Mouse (Mus musculus) left cerebral cortex, postnatal 10 days (tissue): Measurements from ENCODE around the gene Robo2. TPM values are rescaled to one million over a fixed set of nuclear protein-coding genes. Genes with fewer than 3 reads are reported as not detected.
"Not testable (repeated sequence)": the region's sequence is repeated elsewhere in the genome, so short reads cannot be mapped to it uniquely, and the experiment has no call there.

Experiments
- DNase-seq, 2 experiments: peaks; one replicate each; pipeline ENCODE4 v3.0.0; 2021 to 2022; ENCODE audit warnings: low spot score in 2 of 2, mixed read lengths in 1 of 2; ENCODE audit errors: extremely low spot score in 1 of 2
- intact Hi-C: fragments of 180-260 bp; cut with DNase I; formaldehyde crosslinking; loops from one replicate; pipeline ENCODE4 v1.15.1; 2025
- total RNA-seq, 2 experiments: library from RNA; stranded (reverse); gene quantifications; 2 replicates each; pipeline ENCODE4 v1.2.3; 2021

The Robo2 gene
- total RNA-seq, 2 experiments from 2014 or later: 243 to 245 TPM

DNA sequence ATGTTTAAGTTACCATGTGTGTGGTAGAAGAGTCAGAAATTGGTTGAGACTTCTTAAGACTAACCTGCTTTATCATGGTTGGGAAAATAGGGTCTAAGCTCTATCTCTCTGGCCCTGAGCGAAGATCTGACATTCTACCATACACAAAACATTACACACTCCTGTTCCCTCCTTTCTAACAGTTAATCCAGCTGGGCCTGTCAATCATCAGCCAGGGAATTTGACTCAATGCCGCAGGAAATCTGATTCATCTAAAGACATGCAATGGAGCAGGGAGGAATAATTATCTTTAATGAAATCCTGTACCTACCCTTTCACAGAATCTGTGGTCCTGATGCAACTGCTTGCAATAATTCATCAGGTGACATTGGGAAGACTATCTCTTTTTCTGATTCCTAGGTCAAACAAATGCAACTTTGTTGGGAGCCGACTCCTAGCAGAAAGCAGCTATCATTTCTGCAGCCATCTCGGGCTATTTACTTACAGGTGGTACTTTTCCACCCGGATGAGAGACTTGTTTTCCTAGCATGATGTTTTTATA, 283.1 kb downstream of the Robo2 start:
- intact Hi-C loops: no loop called here
- no peak for DNase-seq

- intact Hi-C loops: no loop called here
- DNase-seq: no peak
Observed at GRCm38 (mm10) chr16:74113155-74113554, 298.5 kb downstream of the Robo2 start.

- no peak for DNase-seq
- intact Hi-C loops: no loop called here
Observed at GRCm38 (mm10) chr16:74111101-74111500, 300.5 kb downstream of the Robo2 start.

DNA sequence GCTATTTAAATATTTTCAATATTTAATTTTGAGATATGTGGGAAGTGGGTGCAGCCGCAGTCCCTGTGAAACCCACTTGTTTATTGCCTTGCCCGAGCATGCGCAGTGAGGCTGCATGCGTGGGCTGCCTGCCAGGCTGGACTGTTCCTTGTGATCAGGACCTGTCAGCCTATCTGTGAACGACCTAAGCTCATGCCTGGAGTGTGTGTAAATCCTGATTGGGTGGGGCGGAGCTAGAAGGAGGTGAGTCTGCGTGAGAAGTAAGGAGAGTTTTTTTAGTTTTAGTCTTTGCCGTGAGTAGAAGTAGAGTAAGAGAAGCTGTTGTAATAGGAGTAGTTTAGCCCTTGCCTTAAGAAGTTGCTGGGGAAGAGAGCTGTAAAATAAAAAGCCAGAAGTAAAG, 307.2 kb downstream of the Robo2 start:
- intact Hi-C loops, DNase-seq: not testable (repeated sequence)

DNA sequence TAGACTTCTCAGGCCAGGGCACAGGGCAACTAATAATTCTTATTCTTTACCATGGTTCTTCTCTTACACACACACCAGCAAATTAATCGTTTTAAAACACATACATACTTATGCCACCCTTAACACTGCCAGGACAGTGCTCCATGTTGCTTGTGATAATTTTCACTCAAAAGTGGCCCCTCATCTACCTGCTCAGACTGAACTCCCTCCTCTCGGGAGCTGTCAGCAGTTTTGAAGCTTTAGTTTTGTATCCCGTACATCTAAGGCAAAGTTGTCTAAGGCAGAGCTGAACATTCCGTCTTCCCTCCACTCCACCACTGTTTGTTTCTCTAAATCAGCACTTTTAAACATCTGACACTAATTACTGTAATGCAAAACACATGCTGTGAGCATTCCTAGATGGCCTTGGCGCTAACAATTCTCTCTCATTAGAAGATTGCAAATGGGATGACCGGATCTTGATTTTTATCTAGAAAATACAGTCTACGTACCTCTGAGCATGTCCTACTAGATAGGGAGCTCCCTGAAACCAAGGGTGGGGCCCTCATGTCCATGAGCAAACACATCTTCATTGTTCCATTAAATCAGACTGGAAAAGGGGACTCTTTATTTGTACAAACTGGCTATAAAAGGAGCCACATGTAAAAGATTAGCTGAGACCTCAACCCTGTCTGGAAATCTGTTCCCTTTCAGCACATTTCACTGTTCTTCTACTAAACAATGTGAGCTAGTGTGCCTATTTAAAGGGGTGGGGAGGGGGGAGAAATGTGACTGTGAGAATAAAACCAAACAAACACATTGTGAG, 318.4 kb downstream of the Robo2 start:
- no peak for DNase-seq
- intact Hi-C loops: no loop called here

- intact Hi-C loops: no loop called here
- DNase-seq: peak in 1 of 2 experiments; percentile 38
Observed at GRCm38 (mm10) chr16:74089951-74090350, 321.7 kb downstream of the Robo2 start.

DNA sequence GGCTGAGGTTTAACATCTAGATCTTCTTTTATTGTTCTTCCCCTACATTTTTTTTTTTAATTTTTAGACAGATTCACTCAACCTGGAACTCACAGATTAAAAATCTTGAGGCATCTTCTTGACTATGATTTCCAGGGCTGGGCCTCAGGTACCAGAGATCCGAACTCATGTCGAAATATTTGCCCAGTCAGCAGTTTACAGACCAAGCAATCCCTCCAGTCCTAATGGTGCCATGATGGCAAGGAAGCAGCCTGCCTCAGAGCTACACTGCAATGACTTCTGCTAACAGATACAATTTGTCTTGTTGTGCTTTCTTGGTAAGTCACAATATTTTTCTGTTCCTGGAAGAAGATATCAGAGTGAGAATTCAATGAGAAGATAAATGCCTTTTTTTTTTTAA, 327.4 kb downstream of the Robo2 start:
- no peak for DNase-seq
- intact Hi-C loops: no loop called here

DNA sequence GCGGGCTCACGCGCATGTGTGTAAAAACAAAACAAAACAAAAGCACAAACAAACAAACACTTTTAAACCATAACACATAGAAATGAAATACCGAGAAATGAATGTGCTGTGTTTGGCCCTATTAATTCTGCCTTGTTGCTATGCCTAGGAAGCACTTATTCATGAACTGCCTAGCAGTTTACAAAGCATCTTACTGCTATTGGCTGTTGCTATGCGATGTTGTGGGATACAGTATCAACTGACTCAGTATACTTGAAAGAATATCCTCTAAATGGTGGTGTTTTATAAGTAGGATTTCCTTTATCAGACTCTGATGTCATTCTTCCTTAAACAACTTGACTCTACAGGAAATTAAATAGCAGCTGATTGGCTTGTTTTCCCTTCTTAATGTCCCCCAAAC, 339.0 kb downstream of the Robo2 start:
- DNase-seq: no peak
- intact Hi-C loops: no loop called here

- no peak for DNase-seq
- intact Hi-C loops: no loop called here
Observed at GRCm38 (mm10) chr16:74070628-74071027, 341.0 kb downstream of the Robo2 start.

GRCm38 (mm10) chr16:74065958-74066357, 345.7 kb downstream of the Robo2 start:
- no peak for DNase-seq
- intact Hi-C loops: no loop called here

DNA sequence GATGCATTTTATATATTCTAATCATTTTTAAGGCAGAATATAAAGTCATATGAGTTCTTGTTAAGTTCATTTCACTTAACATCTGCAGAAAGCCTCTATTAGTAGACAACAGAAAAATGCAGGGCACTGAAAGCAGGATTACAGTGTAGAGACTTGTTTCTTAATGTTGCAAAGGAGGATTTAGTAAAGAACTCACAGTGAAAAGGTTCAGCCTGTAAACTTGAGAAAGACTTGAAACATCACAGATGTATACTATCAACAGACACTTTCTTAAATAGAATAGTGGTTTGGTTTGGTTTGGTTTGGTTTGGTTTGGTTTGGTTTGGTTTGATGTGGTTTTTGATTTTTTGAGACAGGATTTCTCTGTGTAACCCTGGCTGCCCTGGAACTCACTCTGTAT, 349.7 kb downstream of the Robo2 start:
- DNase-seq: no peak
- intact Hi-C loops: no loop called here

DNA sequence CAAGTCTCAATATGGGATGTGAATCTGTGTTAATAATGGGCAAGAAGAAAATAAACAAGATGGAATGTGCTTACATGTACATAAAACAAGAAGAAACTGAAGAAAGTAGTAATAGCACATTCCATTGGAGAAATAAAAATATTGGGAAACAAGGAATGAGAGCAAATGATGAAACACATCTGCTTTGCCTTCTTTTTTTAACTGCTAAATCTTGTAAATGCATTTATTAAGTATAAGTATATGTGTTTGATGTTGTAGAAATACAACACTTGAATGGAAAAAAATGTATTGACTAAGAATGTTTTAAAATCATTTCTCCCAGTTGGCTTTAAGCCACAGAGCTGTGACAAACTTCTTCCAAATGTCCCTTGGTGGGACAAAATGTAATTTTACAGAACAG, 350.1 kb downstream of the Robo2 start:
- intact Hi-C loops: no loop called here
- DNase-seq: no peak

DNA sequence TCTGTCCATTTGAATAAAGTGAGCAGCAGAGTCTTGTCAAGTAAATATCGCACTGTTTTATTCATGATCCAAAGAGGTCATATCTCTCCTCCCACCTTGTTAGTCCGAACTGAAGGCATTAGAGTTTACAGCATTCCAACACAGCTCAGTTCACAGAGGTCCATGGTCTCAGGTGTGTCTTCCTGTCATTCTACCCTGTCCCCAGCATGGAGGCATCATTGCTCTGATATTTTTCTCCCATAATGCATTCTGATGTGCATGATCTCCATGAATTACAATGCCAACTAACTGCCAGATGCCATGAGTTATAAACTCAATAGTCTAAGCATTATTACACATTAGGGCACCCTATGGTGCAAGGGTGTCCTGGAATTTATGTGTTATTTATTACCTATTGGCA, 354.7 kb downstream of the Robo2 start:
- DNase-seq: no peak
- intact Hi-C loops: loop anchor here (5.0 kb wide), 1 partner anchor 355 kb away; the partner anchor contains the start of gene Robo2

- intact Hi-C loops: loop anchor here (5.0 kb wide), 1 partner anchor 356 kb away; the partner anchor contains the start of gene Robo2
Observed at GRCm38 (mm10) chr16:74056210-74056609, 355.4 kb downstream of the Robo2 start.

GRCm38 (mm10) chr16:74055061-74055751, 356.4 kb downstream of the Robo2 start:
- peak; percentile 34 to 62 for DNase-seq
- intact Hi-C loops: loop anchor here (5.0 kb wide), 1 partner anchor 357 kb away; the partner anchor contains the start of gene Robo2

More at GRCm38 (mm10) chr16:74056210-74056609, 355.4 kb downstream of the Robo2 start:
- no peak for DNase-seq

GRCm38 (mm10) chr16:74049467-74049866, 362.2 kb downstream of the Robo2 start:
- intact Hi-C loops: no loop called here
- no peak for DNase-seq

DNA sequence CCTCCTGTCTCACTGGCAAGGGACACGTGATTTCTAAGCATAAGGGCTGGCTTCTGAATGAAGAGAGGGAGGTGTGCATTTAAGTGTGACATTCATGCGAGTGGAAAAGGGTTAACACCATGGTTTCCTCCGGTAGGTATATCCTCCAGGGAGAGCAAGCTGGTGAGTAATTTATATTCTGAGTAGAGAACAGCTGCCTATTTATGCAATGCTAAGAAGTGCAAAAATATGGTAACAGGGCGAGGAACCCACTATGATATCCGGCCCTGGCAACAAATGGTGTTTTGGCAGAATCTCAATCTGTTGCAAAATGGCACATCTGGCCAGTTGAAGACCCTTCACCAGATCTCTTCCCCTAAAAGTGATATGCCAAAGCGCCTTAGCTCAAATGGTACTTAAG, 362.6 kb downstream of the Robo2 start:
- no peak for DNase-seq
- intact Hi-C loops: no loop called here

GRCm38 (mm10) chr16:74047232-74047631, 364.4 kb downstream of the Robo2 start:
- intact Hi-C loops: no loop called here
- no peak for DNase-seq

DNA sequence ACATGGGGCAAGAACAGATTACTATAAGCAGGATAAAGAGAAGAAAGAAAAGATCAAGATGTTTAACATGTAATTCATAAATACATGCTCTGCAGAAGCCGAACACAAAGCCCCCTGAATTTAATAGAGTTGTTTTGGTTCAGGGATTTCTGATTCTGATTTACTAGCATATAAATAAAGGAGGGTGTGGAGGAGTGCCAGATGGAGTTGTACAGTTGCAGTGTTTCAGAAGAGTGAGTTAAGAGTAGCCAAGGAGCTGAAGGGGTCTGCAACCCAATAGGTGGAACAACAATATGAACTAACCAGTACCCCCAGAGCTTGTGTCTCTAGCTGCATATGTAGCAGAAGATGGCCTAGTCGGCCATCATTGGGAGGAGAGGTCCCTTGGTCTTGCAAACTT, 370.8 kb downstream of the Robo2 start:
- DNase-seq, intact Hi-C loops: not testable (repeated sequence)

GRCm38 (mm10) chr16:74027822-74028221, 383.8 kb downstream of the Robo2 start:
- intact Hi-C loops: no loop called here
- DNase-seq: no peak
